Mouse (Mus musculus): Measurements from ENCODE around the gene Rbms1. TPM values are rescaled to one million over a fixed set of nuclear protein-coding genes. Genes with fewer than 3 reads are reported as not detected.

Gene Rbms1
- polyA plus RNA-seq, 1 experiment from 2014 or later, result 39.5 TPM

- Histone ChIP-seq H3K27me3 (ENCODE audit: control insufficient read depth, insufficient read depth, low read length) (peaks cover 73% of the 10 kb centered on the region), H3K4me2 (ENCODE audit: low read depth, low read length, severe bottlenecking) (0 out of 2 replicates have a peak overlapping the region, but pooled peaks have one; percentile 100), H3K4me1 (replicated peaks; ENCODE audit: control insufficient read depth, insufficient read depth, low read length) (peaks cover 2% of the 10 kb centered on the region; the same call in 1 of the 2 replicates), H3K9ac (ENCODE audit: low read length) (no peak overlapping the region), H3K36me3 (ENCODE audit: control insufficient read depth, insufficient read depth, low read length) (no peaks in the 10 kb centered on the region), H3K4me3 (ENCODE audit: low read depth, low read length) (no peak overlapping the region), H3K27ac (ENCODE audit: low read depth, low read length) (no peak overlapping the region), H3K9me3 (ENCODE audit: control insufficient read depth, low read length) (no peaks in the 10 kb centered on the region)
- peak; percentile 58 for ATAC-seq (replicated peaks; ENCODE audit: low FRiP score)
- DNase-seq (ENCODE audit: low spot score), result peak; percentile 68
- 9% methylated on average over 5 of the region's 5 CpGs for WGBS
Observed at GRCm38 (mm10) chr2:60879141-60879818, 83.7 kb downstream of the Rbms1 start.

GRCm38 (mm10) chr2:60877543-60878386, 85.2 kb downstream of the Rbms1 start:
- 78% methylated on average over 14 of the region's 14 CpGs for WGBS
- peaks cover 69% of the 10 kb centered on the region for H3K27me3 ChIP-seq (ENCODE audit: control insufficient read depth, insufficient read depth, low read length)
- no peak for DNase-seq (ENCODE audit: low spot score)
- H3K36me3 ChIP-seq (ENCODE audit: control insufficient read depth, insufficient read depth, low read length), result no peaks in the 10 kb centered on the region
- peaks cover 2% of the 10 kb centered on the region; the same call in 1 of the 2 replicates for H3K4me1 ChIP-seq (replicated peaks; ENCODE audit: control insufficient read depth, insufficient read depth, low read length)
- ATAC-seq (replicated peaks; ENCODE audit: low FRiP score), result no peak
- H3K27ac ChIP-seq (ENCODE audit: low read depth, low read length), result no peak overlapping the region
- no peaks in the 10 kb centered on the region for H3K9me3 ChIP-seq (ENCODE audit: control insufficient read depth, low read length)
- H3K4me3 ChIP-seq (ENCODE audit: low read depth, low read length), result no peak overlapping the region
- no peak overlapping the region for H3K9ac ChIP-seq (ENCODE audit: low read length)
- H3K4me2 ChIP-seq (ENCODE audit: low read depth, low read length, severe bottlenecking), result no peak overlapping the region

- H3K4me3 ChIP-seq (ENCODE audit: low read depth, low read length), result no peak overlapping the region
- 39% methylated on average over 2 of the region's 2 CpGs for WGBS
- H3K4me2 ChIP-seq (ENCODE audit: low read depth, low read length, severe bottlenecking), result no peak overlapping the region
- H3K4me1 ChIP-seq (replicated peaks; ENCODE audit: control insufficient read depth, insufficient read depth, low read length), result peaks cover 2% of the 10 kb centered on the region; the same call in 1 of the 2 replicates
- no peak overlapping the region for H3K27ac ChIP-seq (ENCODE audit: low read depth, low read length)
- ATAC-seq (replicated peaks; ENCODE audit: low FRiP score), result no peak
- H3K9me3 ChIP-seq (ENCODE audit: control insufficient read depth, low read length), result no peaks in the 10 kb centered on the region
- no peaks in the 10 kb centered on the region for H3K36me3 ChIP-seq (ENCODE audit: control insufficient read depth, insufficient read depth, low read length)
- DNase-seq (ENCODE audit: low spot score), result no peak
- H3K27me3 ChIP-seq (ENCODE audit: control insufficient read depth, insufficient read depth, low read length), result peaks cover 68% of the 10 kb centered on the region
- no peak overlapping the region for H3K9ac ChIP-seq (ENCODE audit: low read length)
Observed at GRCm38 (mm10) chr2:60876891-60877290, 86.1 kb downstream of the Rbms1 start.

- Histone ChIP-seq H3K4me1 (replicated peaks; ENCODE audit: control insufficient read depth, insufficient read depth, low read length) (no peaks in the 10 kb centered on the region), H3K27me3 (ENCODE audit: control insufficient read depth, insufficient read depth, low read length) (peaks cover 47% of the 10 kb centered on the region)
- DNase-seq (ENCODE audit: low spot score), result no peak
Observed at GRCm38 (mm10) chr2:60872095-60872811, 90.7 kb downstream of the Rbms1 start.

GRCm38 (mm10) chr2:60871001-60871400, 92.0 kb downstream of the Rbms1 start:
- DNase-seq (ENCODE audit: low spot score) (no peak), ATAC-seq (replicated peaks; ENCODE audit: low FRiP score) (no peak)
- Histone ChIP-seq H3K4me2 (ENCODE audit: low read depth, low read length, severe bottlenecking) (no peak overlapping the region), H3K9ac (ENCODE audit: low read length) (no peak overlapping the region), H3K36me3 (ENCODE audit: control insufficient read depth, insufficient read depth, low read length) (no peaks in the 10 kb centered on the region), H3K27ac (ENCODE audit: low read depth, low read length) (no peak overlapping the region), H3K9me3 (ENCODE audit: control insufficient read depth, low read length) (no peaks in the 10 kb centered on the region), H3K4me1 (replicated peaks; ENCODE audit: control insufficient read depth, insufficient read depth, low read length) (no peaks in the 10 kb centered on the region), H3K27me3 (ENCODE audit: control insufficient read depth, insufficient read depth, low read length) (peaks cover 36% of the 10 kb centered on the region), H3K4me3 (ENCODE audit: low read depth, low read length) (no peak overlapping the region)
- 15% methylated on average over 5 of the region's 5 CpGs for WGBS

More at GRCm38 (mm10) chr2:60872095-60872811, 90.7 kb downstream of the Rbms1 start:
- Histone ChIP-seq H3K27ac (ENCODE audit: low read depth, low read length) (no peak overlapping the region), H3K9ac (ENCODE audit: low read length) (no peak overlapping the region), H3K4me2 (ENCODE audit: low read depth, low read length, severe bottlenecking) (no peak overlapping the region), H3K36me3 (ENCODE audit: control insufficient read depth, insufficient read depth, low read length) (no peaks in the 10 kb centered on the region), H3K9me3 (ENCODE audit: control insufficient read depth, low read length) (no peaks in the 10 kb centered on the region), H3K4me3 (ENCODE audit: low read depth, low read length) (no peak overlapping the region)
- no peak for ATAC-seq (replicated peaks; ENCODE audit: low FRiP score)
- WGBS, result 83% methylated on average over 7 of the region's 7 CpGs

- DNase-seq (ENCODE audit: low spot score), result no peak
- Histone ChIP-seq H3K9me3 (ENCODE audit: control insufficient read depth, low read length) (no peaks in the 10 kb centered on the region), H3K9ac (ENCODE audit: low read length) (no peak overlapping the region), H3K4me2 (ENCODE audit: low read depth, low read length, severe bottlenecking) (no peak overlapping the region), H3K27me3 (ENCODE audit: control insufficient read depth, insufficient read depth, low read length) (peaks cover 31% of the 10 kb centered on the region), H3K4me3 (ENCODE audit: low read depth, low read length) (no peak overlapping the region), H3K36me3 (ENCODE audit: control insufficient read depth, insufficient read depth, low read length) (no peaks in the 10 kb centered on the region), H3K4me1 (replicated peaks; ENCODE audit: control insufficient read depth, insufficient read depth, low read length) (no peaks in the 10 kb centered on the region), H3K27ac (ENCODE audit: low read depth, low read length) (no peak overlapping the region)
- ATAC-seq (replicated peaks; ENCODE audit: low FRiP score), result no peak
- WGBS, result 28% methylated on average over 4 of the region's 4 CpGs
Observed at GRCm38 (mm10) chr2:60870450-60870849, 92.5 kb downstream of the Rbms1 start.

GRCm38 (mm10) chr2:60869001-60869743, 93.8 kb downstream of the Rbms1 start:
- Histone ChIP-seq H3K27me3 (ENCODE audit: control insufficient read depth, insufficient read depth, low read length) (peaks cover 21% of the 10 kb centered on the region), H3K4me1 (replicated peaks; ENCODE audit: control insufficient read depth, insufficient read depth, low read length) (no peaks in the 10 kb centered on the region), H3K4me3 (ENCODE audit: low read depth, low read length) (no peak overlapping the region), H3K9ac (ENCODE audit: low read length) (no peak overlapping the region), H3K36me3 (ENCODE audit: control insufficient read depth, insufficient read depth, low read length) (no peaks in the 10 kb centered on the region), H3K27ac (ENCODE audit: low read depth, low read length) (no peak overlapping the region), H3K4me2 (ENCODE audit: low read depth, low read length, severe bottlenecking) (no peak overlapping the region), H3K9me3 (ENCODE audit: control insufficient read depth, low read length) (no peaks in the 10 kb centered on the region)
- ATAC-seq (replicated peaks; ENCODE audit: low FRiP score) (no peak), DNase-seq (ENCODE audit: low spot score) (no peak)
- 90% methylated on average over 12 of the region's 12 CpGs for WGBS

Data from forebrain, embryonic 11.5 days (tissue).